Mouse (Mus musculus) brain, adult 2 months (tissue): ENCODE results near the gene Cebpb.
"Not testable (repeated sequence)": the region's sequence is repeated elsewhere in the genome, so short reads cannot be mapped to it uniquely, and the experiment has no call there.

Experiments
- DNase-seq: peaks from one replicate; pipeline ENCODE4 v3.0.0; 2011; ENCODE audit warnings: low read depth, low spot score

Cebpb gene

DNA sequence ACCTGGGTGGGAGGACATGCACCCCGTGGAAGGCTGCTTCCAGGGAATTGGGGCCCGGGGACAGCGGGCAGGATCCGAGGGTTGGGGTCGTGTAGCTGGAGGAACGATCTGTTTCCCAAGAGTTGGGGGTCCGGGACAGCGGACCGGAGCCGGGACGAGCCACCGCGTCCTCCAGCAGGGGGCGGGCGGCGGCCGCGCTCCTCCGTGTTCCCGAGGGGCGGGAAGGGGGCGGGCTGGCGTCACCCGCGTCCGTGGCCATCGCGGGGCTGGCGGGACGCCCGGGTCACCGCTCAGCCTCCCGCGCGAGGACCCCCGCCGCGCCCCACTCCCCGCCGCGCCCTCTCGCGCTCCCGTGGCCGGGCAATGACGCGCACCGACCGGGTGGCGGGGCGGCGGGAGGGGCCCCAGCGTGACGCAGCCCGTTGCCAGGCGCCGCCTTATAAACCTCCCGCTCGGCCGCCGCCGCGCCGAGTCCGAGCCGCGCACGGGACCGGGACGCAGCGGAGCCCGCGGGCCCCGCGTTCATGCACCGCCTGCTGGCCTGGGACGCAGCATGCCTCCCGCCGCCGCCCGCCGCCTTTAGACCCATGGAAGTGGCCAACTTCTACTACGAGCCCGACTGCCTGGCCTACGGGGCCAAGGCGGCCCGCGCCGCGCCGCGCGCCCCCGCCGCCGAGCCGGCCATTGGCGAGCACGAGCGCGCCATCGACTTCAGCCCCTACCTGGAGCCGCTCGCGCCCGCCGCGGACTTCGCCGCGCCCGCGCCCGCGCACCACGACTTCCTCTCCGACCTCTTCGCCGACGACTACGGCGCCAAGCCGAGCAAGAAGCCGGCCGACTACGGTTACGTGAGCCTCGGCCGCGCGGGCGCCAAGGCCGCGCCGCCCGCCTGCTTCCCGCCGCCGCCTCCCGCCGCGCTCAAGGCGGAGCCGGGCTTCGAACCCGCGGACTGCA is at the start of gene Cebpb:
Gene Cebpb, plus strand, starts transcription at position 418 of the 954 bp plus-strand sequence.
- DNase-seq: peak; percentile 80

DNA sequence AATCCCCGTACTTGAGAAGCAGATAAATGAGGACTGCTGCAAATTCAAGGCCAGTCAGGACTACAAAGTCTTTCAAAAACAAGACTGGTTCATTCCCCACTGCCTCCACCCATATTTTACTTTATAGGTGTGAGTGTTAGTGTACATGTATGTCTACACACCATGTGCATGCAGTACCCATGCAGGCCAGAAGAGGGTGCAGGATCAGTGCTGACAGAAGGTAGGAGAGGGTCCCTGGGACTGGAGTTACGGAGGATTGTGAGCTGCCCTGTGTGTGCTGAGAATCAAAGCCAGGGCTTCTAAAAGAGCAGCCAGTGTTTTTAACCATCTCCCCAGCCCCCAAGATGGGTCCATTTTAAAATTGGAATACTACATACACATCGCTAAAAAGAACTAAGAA is 48.4 kb upstream of the Cebpb start:
- no peak for DNase-seq

DNA sequence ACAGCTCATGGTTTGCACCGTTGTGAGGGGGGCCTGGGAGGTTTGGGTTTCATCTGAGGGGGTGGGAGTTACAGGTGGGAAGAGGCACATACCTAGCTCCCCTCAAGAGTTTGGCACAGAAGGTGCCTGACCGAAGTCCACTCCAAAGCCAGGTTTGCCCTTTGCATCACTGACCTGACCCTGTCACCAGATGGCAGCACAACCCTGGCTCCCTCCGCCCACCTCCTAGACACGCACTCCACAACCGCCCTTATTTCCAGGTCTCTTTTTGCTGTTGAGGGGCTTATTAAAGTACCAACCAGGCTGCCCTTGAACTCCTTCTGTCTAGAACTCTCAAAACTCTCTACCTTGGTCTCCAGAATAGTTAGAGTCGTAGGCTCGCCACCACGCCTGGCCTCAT is 47.4 kb upstream of the Cebpb start:
- DNase-seq: peak; percentile 36

DNA sequence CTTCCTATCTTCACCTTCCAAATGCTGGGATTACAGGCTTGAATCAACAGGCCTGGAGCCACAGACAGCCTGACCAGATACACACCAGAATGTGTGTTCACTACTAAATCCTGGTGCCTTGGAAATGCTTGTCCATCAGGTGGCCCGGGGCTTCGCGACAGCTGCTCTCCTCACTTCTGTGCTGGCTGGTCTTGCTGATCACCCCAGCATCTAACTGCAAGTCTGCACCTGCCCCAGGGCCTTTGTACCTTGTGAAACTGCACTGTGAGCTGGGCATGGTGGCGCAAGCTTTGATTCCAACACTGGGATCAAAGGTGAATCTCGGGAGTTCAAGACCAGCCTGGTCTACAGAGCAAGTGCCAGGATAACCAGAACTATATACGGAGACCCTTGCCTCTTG is 46.6 kb upstream of the Cebpb start:
- DNase-seq: no peak

DNA sequence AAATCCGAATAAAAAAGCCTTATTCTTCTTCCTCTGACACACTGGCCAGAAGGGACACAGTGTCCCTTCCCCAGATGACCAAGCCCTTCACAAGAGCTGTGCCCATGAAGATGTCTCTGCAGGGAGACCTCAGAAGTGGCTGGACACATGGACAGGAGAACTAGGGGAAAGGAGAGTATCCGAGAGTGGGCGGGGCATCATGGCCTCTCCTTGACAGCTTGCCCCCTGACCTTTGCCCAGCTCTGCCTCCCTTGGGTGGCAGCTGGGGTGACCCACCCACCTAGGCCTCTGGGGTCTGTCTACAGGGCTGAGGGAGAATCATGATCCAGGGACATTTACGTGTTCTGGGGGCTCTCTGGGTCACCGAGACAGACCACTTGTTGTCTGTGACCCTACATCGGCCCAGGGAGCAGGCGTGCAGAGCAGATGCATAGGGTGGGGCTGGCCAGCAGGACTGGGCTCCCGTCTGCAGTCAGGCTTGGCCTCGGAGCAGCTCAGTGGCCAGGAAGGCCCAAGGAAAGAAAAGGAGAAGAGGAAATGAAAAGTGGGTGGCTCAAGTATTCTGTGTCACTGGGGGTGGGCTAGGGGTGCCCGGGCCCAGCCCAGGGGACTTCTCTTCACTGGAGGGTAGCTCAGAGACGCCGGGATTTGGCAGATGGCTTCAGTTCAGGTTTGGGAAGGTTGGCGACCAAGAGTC is 45.2 kb upstream of the Cebpb start:
- DNase-seq: not testable (repeated sequence)

DNA sequence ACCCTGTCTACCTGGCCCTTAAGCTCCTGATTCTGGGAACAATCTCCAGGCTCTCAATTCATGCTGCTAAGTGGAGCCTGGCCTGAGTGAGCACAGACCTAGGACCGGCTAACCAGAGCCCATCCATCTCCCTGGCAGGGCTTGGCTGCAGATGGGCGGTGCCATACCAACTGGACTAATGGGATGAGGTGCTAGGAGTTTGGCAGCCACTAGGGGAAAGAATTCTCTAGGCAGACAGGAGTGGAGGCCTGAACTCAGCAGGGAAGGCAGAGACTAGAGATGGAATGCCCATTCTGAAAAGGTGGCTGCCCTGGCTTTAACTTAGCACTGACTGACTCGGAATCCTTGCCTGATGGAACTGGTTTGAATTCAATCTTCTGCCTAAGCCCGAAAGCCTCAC is 42.3 kb upstream of the Cebpb start:
- no peak for DNase-seq

DNA sequence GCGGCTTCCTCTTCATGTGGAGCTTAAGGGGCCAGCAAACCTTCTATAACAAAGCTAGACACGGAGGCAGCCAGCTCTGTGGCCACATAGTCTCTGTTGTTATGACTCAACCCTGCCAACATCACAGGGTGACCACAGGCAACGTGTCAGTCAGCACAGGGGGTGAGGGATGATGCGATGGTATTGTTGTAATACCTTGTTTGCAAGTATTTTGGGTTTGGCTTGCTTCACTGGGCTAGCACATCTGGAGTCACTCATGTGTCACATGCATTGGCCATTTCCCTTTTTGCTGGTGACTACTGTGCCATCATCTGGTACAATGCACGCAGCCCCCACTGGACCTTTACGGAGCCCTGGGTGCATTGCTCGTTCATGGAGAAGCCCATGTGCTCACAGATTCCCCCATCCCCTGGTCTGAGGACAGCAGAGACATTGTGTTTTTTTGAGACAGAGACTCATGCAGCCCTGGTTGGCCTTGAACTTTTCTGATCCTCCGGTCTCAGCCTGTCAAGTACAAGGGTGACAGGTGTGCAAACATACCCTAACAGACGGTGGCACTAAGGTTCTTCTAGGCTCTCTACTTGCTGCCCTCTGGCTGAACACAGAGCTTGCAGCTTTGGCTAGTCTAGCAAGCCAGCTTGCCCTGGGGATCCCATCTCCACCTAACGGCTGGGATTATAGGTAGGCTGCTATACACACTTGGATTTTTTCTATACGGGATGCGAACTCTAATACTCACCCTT is 39.3 kb upstream of the Cebpb start:
- no peak for DNase-seq

DNA sequence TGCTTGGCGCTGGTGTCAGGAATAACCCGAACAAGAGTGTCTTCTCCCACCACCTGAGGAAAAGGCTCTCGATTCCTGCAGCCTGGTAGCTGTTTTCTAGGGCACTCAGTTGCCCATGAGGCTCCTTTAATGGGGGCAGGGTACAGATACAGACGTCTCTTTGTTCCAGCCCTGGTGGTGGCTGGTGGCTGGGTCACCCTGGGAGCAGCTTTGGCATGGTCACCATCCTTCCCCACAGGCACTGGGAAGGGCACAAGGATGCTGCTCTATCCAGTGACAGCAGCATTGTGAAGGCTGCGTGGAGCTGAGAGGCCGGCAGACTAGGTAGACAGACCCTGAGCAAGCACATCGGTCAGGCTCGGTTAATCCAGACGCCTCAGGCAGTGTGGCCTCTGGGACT is 37.1 kb upstream of the Cebpb start:
- DNase-seq: peak; percentile 85

DNA sequence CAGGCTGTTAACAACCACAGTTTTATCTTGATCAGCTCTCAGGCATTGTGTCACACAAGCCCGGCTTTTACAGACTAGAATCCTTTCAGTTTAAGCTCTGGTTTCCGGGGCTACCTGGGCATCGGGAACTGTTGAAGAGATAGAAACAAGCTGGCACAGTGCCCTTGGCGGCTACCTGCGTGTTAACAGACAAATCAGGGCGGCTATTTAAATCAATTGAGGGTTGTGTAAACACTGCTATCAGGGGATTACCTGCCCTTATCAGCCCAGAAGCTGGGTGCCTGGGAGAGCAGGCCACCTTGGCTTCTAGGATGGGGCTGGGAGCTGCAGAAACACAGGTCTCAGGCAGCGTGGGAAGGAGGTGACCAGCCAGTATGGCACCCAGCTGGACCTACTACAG is 36.0 kb upstream of the Cebpb start:
- DNase-seq: no peak

DNA sequence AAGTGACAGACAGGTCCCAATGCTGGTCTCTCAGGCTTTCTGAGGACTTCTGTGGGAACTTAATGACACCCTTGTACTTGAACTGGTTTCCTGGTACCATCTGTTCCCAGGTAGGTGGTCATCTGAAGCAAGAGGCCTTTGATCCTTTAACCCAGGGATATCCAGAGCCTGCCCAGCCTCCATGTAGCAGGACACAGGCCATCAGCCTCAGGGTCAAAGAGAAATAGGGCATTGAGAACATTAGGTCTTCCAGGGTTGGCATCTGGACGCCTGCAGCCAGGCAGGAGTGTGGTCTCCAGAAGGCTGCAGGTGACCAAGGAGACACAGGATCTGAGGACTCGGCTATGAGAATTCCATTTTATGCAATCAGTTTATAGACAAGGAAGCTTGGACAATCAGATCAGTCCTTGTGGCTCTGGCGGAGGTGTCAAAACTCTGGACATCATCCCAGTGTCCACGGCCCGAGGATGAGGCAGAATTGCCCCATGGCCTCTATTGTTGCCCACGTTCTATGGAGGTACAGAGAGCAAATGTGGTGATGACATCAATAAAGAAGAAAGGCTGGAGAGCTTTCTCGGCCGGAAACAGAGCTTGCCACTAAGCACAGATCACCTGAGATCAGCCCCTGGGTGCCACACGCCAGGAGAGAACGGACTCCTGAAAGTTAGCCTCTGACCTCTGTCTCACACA is 33.7 kb upstream of the Cebpb start:
- no peak for DNase-seq

DNA sequence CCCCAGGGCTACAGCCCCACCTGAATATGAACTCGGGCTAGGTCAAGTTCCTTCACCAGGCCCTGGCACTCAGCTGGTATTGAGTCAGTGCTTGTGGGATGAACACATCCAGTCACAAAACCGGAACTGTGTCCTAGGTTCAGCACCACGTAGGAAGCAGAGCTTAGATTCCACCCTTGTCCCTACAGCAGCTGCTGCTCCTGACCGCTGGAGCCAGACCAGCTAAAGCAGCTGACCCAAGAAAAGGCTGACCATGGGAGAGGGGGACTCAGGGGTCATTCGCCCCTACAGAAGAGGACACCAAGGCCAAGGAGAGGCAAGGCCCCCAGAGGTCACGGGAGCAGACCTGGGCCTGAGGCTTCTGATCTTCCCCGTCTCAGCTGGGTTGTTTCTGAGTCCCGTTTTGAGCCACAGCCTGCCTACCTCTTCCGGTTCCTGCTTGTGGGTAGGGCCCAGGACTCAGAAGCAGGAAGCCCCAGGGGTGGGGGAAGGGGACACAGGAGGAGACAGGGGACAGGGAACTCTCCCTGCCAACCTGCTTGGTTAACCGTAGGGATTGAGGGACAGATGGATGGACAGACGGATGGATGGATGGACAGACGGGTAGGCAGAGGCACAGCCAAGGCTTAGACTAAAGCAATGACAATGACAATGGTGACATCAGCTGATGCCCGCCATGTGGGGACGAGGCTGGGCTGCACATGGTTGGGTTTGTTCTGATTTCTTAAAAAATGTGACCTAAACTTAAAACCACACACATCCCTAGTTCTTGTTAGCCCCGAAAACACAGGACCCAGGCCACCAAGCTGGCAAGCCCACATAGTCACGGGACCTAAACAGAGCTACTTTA is 31.9 kb upstream of the Cebpb start:
- DNase-seq: peak; percentile 47

DNA sequence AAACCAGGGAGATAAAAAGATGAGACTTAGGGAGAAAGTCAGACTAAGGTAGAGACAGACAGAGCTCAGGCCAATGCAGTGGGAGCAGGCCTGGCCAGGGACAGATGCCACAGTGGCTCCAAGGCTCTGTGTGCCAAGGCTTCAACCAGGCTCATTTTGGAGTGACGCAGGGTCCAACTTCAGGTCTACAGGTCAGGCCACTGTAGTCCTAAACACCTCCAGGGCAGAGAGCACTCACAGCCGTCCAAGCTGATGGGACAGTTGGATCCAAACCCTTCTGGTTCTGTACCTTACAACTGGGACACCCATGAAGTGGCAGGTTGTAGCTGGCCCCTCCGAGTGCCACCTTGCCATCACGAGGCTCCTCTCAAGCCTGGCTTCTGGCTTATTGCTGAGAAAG is 30.7 kb upstream of the Cebpb start:
- DNase-seq: no peak

DNA sequence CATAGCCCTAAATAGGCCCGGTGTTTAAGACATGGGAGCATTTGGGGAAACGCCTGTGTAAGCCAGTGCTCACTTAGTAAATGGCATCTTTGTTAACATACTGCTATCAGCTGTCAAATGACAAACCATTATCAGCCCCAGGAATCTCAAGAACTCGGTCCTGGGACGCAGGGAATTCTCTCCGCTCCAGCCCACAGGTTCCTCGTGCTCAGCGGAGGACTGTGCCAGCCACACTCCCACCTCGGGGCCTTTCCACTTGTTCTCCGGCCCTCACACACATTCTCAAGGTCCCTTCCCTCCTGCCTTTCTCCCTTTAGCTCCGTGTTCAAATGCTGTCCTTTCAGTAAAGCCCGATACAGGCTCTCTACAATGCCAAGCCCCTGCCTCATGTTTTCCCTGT is 30.0 kb upstream of the Cebpb start:
- no peak for DNase-seq

DNA sequence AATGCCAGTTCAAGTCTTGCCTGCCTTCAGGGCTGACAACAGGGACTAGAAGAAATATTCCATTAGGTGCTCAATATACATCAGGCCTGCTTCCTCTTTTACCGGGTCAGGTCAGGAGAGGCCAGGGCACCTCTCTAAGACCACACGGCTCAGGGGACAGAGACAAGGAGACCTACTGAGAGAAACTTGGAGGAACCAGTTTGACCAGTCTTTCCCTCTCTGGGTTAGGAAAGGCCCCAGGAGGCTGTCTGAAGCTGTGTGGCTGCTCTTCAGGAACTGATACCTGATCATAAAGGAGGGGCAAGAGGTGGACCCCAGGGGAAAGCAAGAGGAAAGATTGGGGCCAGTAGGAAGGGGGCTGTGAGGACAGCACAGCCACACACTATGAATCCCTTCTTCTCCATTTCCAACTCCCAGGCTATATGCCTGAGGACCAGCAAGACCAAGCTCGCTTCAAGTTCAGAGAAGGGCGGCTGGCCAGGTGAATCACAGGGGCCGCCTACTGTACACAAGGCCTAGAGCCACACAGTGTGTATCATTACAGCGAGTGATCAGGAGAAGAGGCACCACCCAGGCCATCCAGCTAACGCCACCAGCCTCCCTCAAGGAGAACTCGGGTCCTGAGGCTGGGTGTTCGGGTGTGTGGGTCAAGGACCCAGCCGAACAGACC is 29.4 kb upstream of the Cebpb start:
- DNase-seq: no peak

DNA sequence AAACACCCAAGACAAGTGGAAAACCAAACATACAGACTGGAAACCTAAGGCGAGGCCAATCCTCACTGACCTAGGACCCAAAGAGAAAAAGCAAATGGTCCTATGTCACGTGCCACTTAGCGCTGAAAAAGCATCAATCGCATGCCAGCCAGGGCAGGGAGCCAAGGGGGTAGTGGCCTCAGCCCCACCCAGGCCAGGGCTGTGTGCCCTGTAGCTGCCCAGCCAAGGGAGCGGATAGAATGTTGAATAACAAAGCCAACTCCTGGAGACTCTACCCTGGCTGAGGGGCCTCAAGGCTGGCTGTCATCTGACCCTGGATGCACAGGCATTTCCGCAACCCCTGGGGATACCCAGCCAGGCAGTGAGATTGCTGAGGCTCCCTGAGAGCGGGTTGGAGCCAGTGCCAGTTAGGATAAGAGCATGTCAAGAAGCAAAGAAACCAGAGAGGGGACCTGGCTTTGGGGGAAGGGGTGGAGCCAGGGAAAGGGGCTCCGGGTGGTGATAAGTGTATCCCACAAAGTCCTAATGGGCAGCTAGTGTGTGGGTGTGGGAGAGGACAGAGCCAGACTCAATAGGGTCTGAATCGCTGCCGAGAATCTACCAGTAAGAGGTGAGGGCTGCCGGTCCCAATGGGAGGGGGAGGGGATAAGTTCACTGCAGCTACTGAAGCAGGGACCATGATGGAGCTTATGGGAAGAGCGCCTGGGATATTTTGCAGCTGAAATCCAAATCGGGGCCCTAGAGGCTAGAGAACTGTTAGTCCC is 28.7 kb upstream of the Cebpb start:
- DNase-seq: peak; percentile 69

DNA sequence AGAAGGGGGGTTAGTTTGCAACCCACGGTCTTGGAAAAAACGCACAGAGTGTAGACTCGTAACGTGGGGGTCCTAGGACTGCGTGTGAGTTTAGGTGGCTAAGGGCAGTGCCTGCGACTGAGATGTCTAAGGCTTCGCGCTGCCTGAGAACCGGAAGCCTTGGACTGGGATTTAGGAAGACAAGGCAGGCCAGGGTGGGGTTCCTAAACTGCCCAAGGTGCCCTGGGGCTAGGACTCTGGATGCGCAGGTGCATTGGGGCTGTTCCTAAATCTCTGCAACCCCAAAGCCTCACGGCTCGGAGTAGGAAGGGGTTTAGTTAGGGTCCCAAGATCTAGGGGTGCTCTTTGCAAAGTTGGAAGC is 28.1 kb upstream of the Cebpb start:
- DNase-seq: no peak

DNA sequence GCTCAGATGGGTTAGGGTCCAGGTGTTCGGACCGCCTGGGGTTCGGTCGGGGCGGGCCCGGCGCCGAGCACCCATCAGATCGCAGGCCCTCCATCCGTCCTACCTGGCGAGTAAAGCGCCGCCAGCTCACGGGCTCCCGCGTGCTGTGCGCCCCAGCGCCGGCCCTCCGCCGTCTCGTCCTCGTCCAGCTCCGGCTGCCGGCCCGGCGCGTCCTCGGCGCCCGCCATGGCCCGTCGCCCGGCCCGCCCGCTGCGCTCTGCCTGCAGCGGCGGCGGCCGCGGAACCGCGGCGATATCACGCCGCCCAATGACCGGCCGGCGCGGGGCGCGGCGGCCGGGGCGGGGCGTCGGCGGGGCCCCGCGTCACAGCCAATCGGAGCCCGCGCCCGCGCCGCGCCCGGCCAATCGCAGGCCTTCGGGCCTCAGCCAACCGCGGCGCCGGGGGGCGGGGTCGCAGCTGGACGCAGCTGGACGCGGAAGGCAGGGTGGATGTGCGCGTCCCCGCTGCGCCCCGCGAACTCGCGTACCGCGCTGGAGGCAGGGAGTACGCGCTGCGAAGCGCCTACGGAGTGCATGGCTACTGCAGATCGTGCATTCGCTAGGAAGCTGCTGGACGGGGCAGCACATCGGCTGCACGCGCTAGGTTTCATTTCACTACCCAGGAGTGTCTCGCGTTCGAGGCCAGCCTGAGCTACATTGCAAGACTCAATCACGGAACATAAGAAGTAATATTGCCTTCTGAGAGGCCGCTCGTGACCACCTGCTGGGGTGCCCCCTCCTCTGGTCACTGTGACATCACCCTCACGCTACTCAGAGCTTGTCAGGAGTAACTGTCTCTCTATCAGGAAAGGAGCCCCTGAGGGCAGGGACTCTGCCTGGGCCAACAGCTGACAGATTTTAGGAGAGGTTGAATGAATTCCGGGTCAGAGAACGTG is 27.2 kb upstream of the Cebpb start, which contains the start of gene Gm20431:
Gene Gm20431, minus strand, starts transcription at position 227 of the 934 bp plus-strand sequence.
- peak; percentile 97 for DNase-seq

DNA sequence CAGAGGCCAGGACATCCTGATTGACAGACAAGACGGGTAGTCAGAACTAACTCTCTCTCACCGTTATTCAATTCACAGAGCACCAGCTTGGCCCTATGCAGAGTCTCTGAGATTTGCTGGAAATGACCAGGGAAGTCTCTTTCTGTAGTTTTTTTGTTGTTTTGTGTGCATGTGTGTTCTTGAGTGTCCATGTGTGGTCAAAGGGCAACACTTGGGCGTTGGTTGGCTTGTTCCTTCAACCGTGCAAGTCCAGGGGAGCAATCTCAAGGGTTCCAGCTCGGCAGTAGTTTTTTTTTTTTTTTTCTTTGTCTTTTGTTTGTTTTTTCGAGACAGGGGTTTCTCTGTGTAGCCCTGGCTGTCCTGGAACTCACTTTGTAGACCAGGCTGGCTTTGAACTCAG is 26.0 kb upstream of the Cebpb start:
- no peak for DNase-seq
